Mouse (Mus musculus) thymus, adult 2 months (tissue): ENCODE results near the gene Cpe. TPM values are rescaled to one million over a fixed set of nuclear protein-coding genes. Genes with fewer than 3 reads are reported as not detected.

Source experiments
- DNase-seq: peaks from one replicate; pipeline ENCODE4 v3.0.0; 2021
- H3K27ac ChIP-seq: fragments of 200-500 bp; 2 replicates; pipeline ENCODE4 v1.5.1; 2012; ENCODE audit warnings: low read length, control low read depth; ENCODE audit not compliant: control insufficient read depth, insufficient read depth
- H3K27me3 ChIP-seq: fragments of 200-500 bp; 2 replicates; pipeline ENCODE4 v1.6.1; 2012; ENCODE audit warnings: mild to moderate bottlenecking, low read length, moderate library complexity, mixed read lengths; ENCODE audit not compliant: control insufficient read depth, insufficient read depth
- H3K36me3 ChIP-seq: fragments of 200-500 bp; 2 replicates; pipeline ENCODE4 v1.6.1; 2012; ENCODE audit warnings: mild to moderate bottlenecking, low read length, moderate library complexity; ENCODE audit not compliant: control insufficient read depth, insufficient read depth
- H3K4me1 ChIP-seq: fragments of 200-500 bp; replicated peaks from 2 replicates; pipeline ENCODE4 v1.6.1; 2012; ENCODE audit warnings: low read length; ENCODE audit not compliant: control insufficient read depth, insufficient read depth
- H3K4me3 ChIP-seq: fragments of 200-500 bp; 2 replicates; pipeline ENCODE4 v1.5.1; 2012; ENCODE audit warnings: mild to moderate bottlenecking, low read length, control low read depth, moderate library complexity; ENCODE audit not compliant: control insufficient read depth, insufficient read depth
- CTCF ChIP-seq: fragments of 200-500 bp; IDR thresholded peaks from 2 replicates; pipeline ENCODE4 v1.5.1; 2012; ENCODE audit warnings: mild to moderate bottlenecking, control low read depth, low read length, moderate library complexity, borderline replicate concordance; ENCODE audit not compliant: control insufficient read depth, poor library complexity, insufficient read depth; ENCODE audit errors: extremely low read depth
- POLR2A ChIP-seq: fragments of 200-500 bp; IDR thresholded peaks from 2 replicates; pipeline ENCODE4 v1.6.1; 2012; ENCODE audit warnings: mild to moderate bottlenecking, low read length, control low read depth, moderate library complexity; ENCODE audit not compliant: control insufficient read depth, poor library complexity, insufficient read depth; ENCODE audit errors: extremely low read depth
- WGBS: fragments of 180-500 bp; shearing (Covaris S2); methylation state at CpG from one replicate; pipeline ENCODE4 v1.1.7; 2018; 5-methylcytosine and 5-hydroxymethylcytosine counted together
- polyA plus RNA-seq: library from polyadenylated mRNA; depleted of rRNA; stranded (reverse); fragments of >200 nt; gene quantifications from 2 replicates; pipeline ENCODE4 v1.2.3, GENCODE M21; 2012

Gene Cpe
- polyA plus RNA-seq, 1 experiment = 9.8 TPM

DNA sequence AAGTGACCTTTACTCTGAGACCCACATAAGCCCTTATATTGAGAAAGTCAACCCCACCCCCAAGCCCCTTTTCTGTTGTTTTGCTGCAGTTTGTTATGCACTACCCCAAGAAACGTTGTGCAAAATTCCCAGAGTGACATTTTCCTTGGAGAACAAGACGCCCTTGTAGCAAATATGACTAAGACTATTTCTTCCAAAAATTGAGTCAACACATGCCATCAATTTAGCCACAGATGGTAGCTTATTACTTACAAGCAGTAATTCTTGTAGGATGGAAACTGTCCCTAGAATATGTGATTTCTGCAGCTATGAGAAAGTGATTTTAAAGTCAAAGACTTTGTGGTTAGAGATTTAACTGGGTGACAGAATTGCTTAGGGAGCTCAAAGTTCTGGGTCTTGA, 37.8 kb downstream of the Cpe start:
- TF ChIP-seq POLR2A (no peak), CTCF (no peak)
- Histone ChIP-seq H3K27me3 (no peaks in the 10 kb centered on the region), H3K36me3 (no peaks in the 10 kb centered on the region), H3K4me3 (no peak overlapping the region), H3K4me1 (no peaks in the 10 kb centered on the region), H3K27ac (no peak overlapping the region)
- WGBS = 90% methylated on average over 2 of the region's 2 CpGs
- DNase-seq = no peak

DNA sequence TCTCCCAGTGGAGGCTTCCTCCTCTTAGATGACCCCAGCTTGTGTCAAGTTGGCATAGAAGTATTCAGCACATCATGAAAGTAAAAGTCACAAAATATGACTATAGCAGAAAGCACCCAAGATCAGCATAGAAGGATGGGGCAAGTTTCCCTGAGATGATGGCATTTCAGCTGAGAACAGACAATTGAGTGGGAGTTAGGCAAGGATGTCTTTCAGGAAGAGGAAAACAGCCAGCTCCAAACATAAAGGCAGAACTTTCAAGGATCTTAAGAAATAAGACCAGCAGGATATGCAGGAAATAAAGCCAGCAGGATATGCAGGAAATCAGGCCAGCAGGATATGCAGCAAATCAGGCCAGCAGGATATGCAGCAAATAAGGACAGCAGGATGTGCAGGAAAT, 40.6 kb downstream of the Cpe start:
- DNase-seq = no peak
- TF ChIP-seq CTCF (no peak), POLR2A (no peak)
- H3K4me1 ChIP-seq = no peaks in the 10 kb centered on the region

DNA sequence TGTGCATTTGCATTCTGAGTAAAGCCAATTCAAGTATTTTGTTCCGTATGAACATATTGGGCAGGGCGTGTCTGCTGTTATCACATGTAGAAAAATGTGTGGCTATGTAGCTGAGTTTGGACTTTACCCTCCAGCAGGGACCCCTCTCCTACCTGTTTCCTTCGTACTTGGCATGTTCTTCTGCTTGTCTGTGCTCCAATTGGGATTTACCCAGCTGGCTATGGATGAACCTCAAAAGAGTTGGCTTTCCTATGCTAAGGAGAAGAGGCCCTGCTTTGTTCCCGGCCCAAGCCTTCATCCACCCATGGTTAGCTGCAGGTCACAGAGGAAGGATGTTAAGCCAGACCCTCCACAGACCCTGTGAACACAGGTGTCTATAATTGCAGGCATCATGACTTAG, 44.8 kb downstream of the Cpe start:
- Histone ChIP-seq H3K4me1 (no peaks in the 10 kb centered on the region), H3K36me3 (no peaks in the 10 kb centered on the region)
- 91% methylated on average over 4 of the region's 4 CpGs for WGBS

More for the DNA sequence above, 40.6 kb downstream of the Cpe start:
- Histone ChIP-seq H3K27ac (no peak overlapping the region), H3K36me3 (no peaks in the 10 kb centered on the region), H3K4me3 (no peak overlapping the region), H3K27me3 (no peaks in the 10 kb centered on the region)

DNA sequence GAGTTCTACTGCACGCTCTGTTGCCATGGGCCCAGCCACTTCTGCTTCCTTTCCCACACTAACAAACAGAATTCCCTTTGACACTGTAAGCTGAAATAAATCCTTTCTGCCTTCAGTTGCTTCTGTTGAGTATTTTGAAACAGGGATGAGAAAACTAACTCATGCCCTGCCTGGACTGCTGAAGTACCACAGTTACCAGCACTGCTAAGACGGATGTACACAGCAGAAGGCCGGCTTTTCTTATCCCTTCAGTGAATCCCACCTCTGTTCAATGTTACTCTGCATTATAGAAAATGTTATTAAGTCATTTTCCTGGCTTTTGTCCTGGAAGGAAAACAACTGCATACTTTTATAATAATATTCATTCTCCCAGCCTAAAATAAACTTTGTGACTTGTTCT, 45.7 kb downstream of the Cpe start:
- H3K27ac ChIP-seq = no peak overlapping the region
- 94% methylated on average over 3 of the region's 3 CpGs for WGBS
- DNase-seq = no peak
- no peak overlapping the region for H3K4me3 ChIP-seq
- H3K27me3 ChIP-seq = no peaks in the 10 kb centered on the region
- TF ChIP-seq CTCF = no peak
- TF ChIP-seq POLR2A = no peak
- no peaks in the 10 kb centered on the region for H3K4me1 ChIP-seq
- H3K36me3 ChIP-seq = no peaks in the 10 kb centered on the region

More for the DNA sequence above, 44.8 kb downstream of the Cpe start:
- no peak for DNase-seq
- Histone ChIP-seq H3K27me3 (no peaks in the 10 kb centered on the region), H3K27ac (no peak overlapping the region), H3K4me3 (no peak overlapping the region)
- TF ChIP-seq POLR2A (no peak), CTCF (no peak)

DNA sequence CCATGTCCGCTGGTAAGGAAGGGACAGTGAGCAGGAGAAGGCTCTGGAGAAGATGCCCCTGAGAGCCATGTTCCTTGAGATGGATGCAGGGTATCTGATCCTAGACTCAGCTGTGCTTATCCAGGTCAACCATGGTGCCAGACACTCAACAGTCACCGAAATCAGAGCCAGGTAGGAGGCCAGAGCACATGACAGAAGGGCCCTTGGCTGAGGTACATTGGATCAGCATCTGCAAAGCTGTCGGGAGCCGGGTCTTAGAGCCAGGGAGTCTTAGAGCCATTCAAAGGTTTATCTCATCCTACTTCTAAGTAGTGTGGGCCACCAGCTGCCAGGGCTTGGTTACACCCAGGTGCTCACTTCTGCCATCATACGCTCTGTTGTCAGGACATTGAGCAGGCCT, 46.4 kb downstream of the Cpe start:
- Histone ChIP-seq H3K27me3 (no peaks in the 10 kb centered on the region), H3K27ac (no peak overlapping the region), H3K4me1 (no peaks in the 10 kb centered on the region), H3K4me3 (no peak overlapping the region), H3K36me3 (no peaks in the 10 kb centered on the region)
- TF ChIP-seq CTCF (no peak), POLR2A (no peak)
- 89% methylated on average over 5 of the region's 5 CpGs for WGBS
- DNase-seq = no peak

DNA sequence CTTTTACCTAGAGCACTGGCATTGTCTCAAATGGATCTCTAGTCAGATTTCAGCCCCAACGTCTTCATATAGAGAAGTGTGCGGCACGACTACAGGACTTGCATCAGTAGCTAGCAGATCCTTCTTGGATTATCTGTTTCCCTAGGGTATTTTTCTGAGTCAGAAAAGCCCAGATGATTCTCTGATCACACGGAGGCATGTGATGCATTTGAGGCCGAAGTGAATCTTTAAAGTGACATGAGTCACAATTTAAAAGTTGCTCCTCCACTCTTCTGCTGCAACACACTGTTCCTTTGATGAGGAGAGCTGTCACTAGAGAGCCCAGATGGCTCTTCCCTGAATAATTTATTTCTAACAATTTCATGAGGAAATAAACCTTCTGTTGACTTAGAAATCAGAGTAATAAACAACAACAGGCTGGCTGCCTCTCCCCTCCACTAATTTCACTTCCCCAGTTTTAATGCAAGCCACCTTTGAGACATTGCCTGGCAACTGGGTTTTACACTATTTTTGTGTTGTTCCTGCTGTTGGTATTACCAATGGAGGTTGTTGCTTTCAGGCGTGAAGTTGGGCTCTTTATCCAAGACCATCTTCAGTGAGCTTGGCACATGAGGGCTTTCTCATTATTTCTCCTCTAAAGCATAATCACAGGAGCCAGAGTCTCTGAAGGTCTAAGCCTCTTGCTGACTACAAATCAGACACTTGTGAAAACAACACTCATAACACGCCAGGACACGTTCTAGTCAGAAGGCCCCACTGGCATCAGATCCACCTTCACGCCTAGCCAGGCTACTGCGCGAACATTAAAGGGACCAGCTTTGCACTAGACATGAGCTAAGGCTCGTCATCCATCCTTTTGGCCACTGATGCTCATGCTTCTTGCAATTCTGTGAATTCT, 48.5 kb downstream of the Cpe start:
- DNase-seq = no peak
- Histone ChIP-seq H3K4me1 (no peaks in the 10 kb centered on the region), H3K4me3 (no peak overlapping the region), H3K27me3 (no peaks in the 10 kb centered on the region), H3K27ac (no peak overlapping the region), H3K36me3 (no peaks in the 10 kb centered on the region)
- WGBS = 89% methylated on average over 12 of the region's 12 CpGs
- no peak for TF ChIP-seq POLR2A
- TF ChIP-seq CTCF = no peak
